Mouse (Mus musculus) ES-Bruce4 (cell line): ENCODE measurements around the gene Ccdc69.

Experiments used
- CTCF ChIP-seq: IDR thresholded peaks from one replicate; pipeline ENCODE4 v1.8.1; 2011; ENCODE audit warnings: low read depth, low read length
- EP300 ChIP-seq: IDR thresholded peaks from 2 replicates; pipeline ENCODE4 v1.6.1; 2011; ENCODE audit warnings: low read depth, low read length; ENCODE audit not compliant: insufficient read depth
- POLR2A ChIP-seq: IDR thresholded peaks from one replicate; pipeline ENCODE4 v1.8.1; 2011; ENCODE audit warnings: low read length; ENCODE audit not compliant: insufficient read depth

DNA sequence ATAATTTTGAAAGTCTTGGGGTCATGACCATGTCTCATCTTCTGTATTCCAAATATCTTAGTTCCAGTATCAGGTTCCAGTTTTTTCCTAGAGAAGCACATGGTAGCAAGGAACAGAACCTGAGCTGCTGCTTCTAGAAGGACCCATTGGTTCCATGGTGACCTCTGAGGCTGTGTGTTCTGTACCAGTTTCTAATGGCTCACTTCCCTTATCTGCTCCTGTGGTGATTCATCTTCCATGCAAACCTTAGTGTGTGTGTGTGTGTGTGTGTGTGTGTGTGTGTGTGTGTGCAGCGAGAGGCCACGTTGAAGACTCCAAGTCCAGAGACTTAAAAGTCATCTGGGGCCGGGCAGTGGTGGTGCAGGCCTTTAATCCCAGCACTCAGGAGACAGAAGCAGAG is 38.1 kb upstream of the Ccdc69 start:
- TF ChIP-seq CTCF: no peak
- TF ChIP-seq POLR2A: no peak
- TF ChIP-seq EP300: no peak
